Mouse (Mus musculus): Measurements from ENCODE around the gene Apba2.

DNA sequence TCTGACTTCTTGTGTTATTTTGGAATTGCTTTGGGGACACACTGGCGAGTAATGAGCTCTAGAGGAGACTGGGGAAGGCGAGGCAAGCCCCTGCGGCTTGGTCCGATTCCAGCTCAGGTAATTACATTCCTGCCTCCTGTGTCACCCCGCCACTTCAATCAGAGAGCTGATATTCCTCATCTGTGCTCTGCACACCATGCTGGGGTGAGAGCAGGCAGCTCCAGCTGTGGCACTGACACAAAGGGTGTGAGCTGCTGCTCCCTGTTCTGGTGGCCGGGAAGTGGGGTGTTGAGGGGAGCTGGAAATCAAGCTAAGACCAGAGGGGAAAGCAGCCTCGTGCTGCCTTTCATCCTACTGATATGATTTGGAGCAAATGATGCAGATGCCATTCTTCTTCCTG lies 268.3 kb downstream of the Apba2 start:
- TF ChIP-seq CTCF (IDR thresholded peaks at IDR 0.05; ENCODE audit: low read depth) (no peak), EP300 (IDR thresholded peaks at IDR 0.05; ENCODE audit: low read depth) (no peak)

All from heart, postnatal 0 days (tissue).